Mouse (Mus musculus) neural tube, embryonic 12.5 days (tissue): Measurements from ENCODE around the gene Sgk2. TPM values are rescaled to one million over a fixed set of nuclear protein-coding genes. Genes with fewer than 3 reads are reported as not detected.

Experiments used
- ATAC-seq: fragments of 200-750 bp; cut with Nextera tagmentation; 2 replicates; pipeline ENCODE4 v1.8.0; 2017; ENCODE audit warnings: low read depth, mild to moderate bottlenecking, moderate TSS enrichment, moderate library complexity; ENCODE audit not compliant: low FRiP score
- H3K27ac ChIP-seq: fragments of 300-500 bp; sonication (generic); 2 replicates; pipeline ENCODE4 v1.5.1; 2016
- H3K27me3 ChIP-seq: fragments of 300-500 bp; sonication (generic); replicated peaks from 2 replicates; pipeline ENCODE4 v1.6.1; 2016; ENCODE audit warnings: mild to moderate bottlenecking
- H3K36me3 ChIP-seq: fragments of 300-500 bp; sonication (generic); 2 replicates; pipeline ENCODE4 v1.6.1; 2016; ENCODE audit warnings: mild to moderate bottlenecking
- H3K4me1 ChIP-seq: fragments of 300-500 bp; sonication (generic); 2 replicates; pipeline ENCODE4 v1.6.1; 2016
- H3K4me2 ChIP-seq: fragments of 300-500 bp; sonication (generic); replicated peaks from 2 replicates; pipeline ENCODE4 v1.6.1; 2016; ENCODE audit warnings: mild to moderate bottlenecking
- H3K4me3 ChIP-seq: fragments of 300-500 bp; sonication (generic); 2 replicates; pipeline ENCODE4 v1.5.1; 2016
- H3K9ac ChIP-seq: fragments of 300-500 bp; sonication (generic); 2 replicates; pipeline ENCODE4 v1.6.1; 2016; ENCODE audit warnings: mild to moderate bottlenecking
- H3K9me3 ChIP-seq: fragments of 300-500 bp; sonication (generic); 2 replicates; pipeline ENCODE4 v1.6.1; 2016; ENCODE audit warnings: mild to moderate bottlenecking
- WGBS: fragments of 180-500 bp; shearing (Covaris S2); methylation state at CpG from one replicate; pipeline ENCODE4 v1.1.7; 2016; 5-methylcytosine and 5-hydroxymethylcytosine counted together
- polyA plus RNA-seq: library from polyadenylated mRNA; unstranded; fragments of >200 nt; fragmentation: Nextera tagmentation; extraction: Ambion mirVana; gene quantifications from 2 replicates; pipeline ENCODE4 v1.2.1, GENCODE M21; 2016

Gene Sgk2
- polyA plus RNA-seq, result 0.08 TPM in 1 of 2 replicates, not detected in the other

DNA sequence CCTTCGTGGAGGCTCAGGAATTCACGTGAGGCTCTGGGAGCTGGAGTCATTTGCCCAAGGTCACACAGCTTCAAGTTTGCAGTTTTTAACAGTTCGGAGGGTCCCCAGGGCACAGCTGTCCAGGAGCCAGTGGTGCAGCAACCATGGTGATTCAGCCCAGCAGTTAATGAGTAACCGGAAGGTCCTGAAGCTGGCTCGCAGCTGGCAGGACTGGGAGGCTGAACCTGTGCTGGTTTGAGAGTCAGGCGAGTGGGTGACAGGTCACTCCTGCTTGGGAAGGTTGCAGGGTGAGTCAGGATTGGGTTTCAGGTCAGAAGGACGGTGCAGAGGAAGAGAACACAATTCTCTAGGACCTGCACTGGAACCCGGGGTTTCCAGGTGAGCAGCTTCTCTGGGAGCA lies at the start of gene Sgk2:
Gene Sgk2 (plus strand): TSS at position 113 of the 400 bp plus-strand sequence.
- no peaks in the 10 kb centered on the region for H3K27me3 ChIP-seq
- no peak within 1 kb of the TSS for H3K4me2 ChIP-seq
- no peaks in the 10 kb centered on the region for H3K4me1 ChIP-seq
- no peak within 1 kb of the TSS for H3K4me3 ChIP-seq
- ATAC-seq, result no peak
- no peaks in the 10 kb centered on the region for H3K36me3 ChIP-seq
- no peak within 1 kb of the TSS for H3K27ac ChIP-seq
- H3K9ac ChIP-seq, result no peak within 1 kb of the TSS
- 56% methylated on average over 8 of the region's 8 CpGs for WGBS
- no peaks in the 10 kb centered on the region for H3K9me3 ChIP-seq

DNA sequence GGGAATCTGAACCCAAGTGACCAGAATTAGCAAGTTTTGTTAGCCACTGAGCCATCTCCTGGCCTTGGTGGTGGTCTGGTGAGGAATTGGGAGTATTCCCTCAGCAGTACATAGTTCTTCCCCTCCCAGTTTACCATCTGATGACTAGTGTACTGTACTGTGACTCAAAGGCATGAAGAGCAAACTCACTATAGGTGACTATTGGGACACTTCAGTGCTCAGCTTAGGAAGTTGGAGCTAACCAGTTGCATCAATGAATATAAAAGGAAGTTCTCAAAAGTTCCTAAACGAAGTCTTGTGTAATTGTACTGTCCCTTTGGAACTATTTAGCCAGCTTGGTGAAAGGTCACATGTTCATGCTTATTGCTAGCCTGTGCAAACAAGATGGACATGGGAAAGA lies 47.6 kb upstream of the Sgk2 start:
- Histone ChIP-seq H3K9me3 (no peaks in the 10 kb centered on the region), H3K4me2 (no peak overlapping the region), H3K4me1 (peaks cover 16% of the 10 kb centered on the region), H3K4me3 (no peak overlapping the region), H3K27me3 (peaks cover 17% of the 10 kb centered on the region), H3K9ac (no peak overlapping the region), H3K27ac (no peak overlapping the region), H3K36me3 (peaks cover 57% of the 10 kb centered on the region)
- ATAC-seq, result no peak
- 80% methylated on average over 1 of the region's 1 CpGs for WGBS

DNA sequence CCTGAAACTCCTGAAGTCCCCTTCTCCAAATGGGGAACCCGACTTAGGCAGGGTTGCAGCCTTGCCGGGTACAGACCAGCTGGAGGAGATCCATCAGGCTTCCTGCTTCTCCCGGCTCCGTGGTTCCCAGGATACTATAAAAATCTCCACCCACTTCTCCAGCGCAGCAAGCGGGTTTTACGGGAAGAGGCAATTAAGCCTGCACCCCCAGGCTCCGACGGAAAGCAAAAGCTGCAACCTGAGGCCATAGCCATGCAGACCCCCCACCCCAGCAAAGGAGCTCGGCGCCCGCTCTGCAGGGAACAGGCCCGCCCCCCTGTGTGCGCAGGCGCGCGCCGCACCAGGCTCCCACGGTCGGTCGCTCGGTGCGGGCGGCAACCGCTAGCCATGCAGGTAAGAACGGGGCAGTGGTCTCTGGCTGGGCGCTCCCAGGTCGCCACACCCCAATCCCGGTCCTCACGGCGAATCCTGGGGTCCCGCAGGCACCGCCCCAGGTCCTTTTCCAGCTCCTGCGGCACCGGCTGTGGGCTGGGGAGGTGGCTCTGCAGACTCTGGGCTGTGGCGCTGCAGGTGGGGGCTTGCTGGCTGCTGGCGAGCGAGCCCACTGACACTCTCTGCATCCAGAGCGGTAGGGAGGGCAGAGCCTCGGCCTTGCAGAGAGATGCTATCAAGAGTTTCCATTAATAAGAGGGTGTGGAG lies 43.8 kb upstream of the Sgk2 start, which contains the start of gene L3mbtl1:
Gene L3mbtl1 (plus strand): TSS at position 325 of the 699 bp plus-strand sequence.
- under 1% methylated on average over 40 of the region's 40 CpGs for WGBS
- H3K4me2 ChIP-seq, result peak within 1 kb of the TSS; percentile 99
- H3K4me1 ChIP-seq, result peaks cover 16% of the 10 kb centered on the region
- H3K4me3 ChIP-seq, result peak within 1 kb of the TSS; percentile 48
- peak within 1 kb of the TSS; percentile 61 for H3K9ac ChIP-seq
- peaks cover 17% of the 10 kb centered on the region for H3K27me3 ChIP-seq
- H3K9me3 ChIP-seq, result no peaks in the 10 kb centered on the region
- peaks cover 24% of the 10 kb centered on the region for H3K36me3 ChIP-seq
- ATAC-seq, result peak; percentile 44
- H3K27ac ChIP-seq, result no peak within 1 kb of the TSS

DNA sequence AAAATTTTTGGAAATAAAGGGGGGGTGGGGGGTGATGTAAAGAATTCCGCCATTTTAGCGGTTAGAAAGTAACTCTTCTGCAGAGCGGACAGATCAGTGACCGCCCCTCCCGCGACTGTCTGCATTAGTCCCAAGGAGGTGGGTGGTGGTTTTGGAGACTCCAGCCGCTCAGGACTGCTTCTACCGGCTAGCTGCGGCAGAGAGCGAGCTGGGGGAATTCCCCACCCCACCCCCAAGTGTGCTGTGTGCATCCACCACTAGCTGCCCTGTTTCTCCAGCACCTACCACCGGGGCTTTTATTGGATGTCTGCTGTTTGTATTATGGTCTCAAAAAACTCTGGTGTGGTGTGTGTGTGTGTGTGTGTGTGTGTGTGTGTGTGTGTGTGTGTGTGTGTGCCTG lies 43.2 kb upstream of the Sgk2 start:
- no peak for ATAC-seq
- H3K9ac ChIP-seq, result no peak overlapping the region
- 8% methylated on average over 11 of the region's 11 CpGs for WGBS

DNA sequence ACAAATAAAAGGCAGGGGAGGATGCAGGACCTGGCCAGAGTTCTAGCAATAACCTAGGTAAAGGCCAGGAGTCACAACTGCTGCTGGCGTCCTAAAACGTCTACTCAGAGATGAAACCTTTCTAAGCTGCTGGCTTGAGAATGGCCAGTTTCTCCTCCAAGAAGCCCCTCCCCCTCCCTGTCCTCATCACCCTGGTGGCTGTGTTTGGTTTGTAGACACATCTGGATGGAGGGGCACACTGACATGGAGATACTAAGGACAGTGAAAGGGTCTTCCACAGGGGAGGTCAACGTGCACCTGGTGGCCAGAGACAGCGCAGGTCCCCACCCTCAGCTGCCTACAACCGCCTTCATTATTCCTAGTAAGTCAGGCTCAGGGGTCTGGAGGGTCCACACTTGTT lies 40.2 kb upstream of the Sgk2 start:
- Histone ChIP-seq H3K4me1 (peaks cover 16% of the 10 kb centered on the region), H3K27me3 (peaks cover 15% of the 10 kb centered on the region), H3K9me3 (no peaks in the 10 kb centered on the region), H3K9ac (no peak overlapping the region), H3K36me3 (no peaks in the 10 kb centered on the region), H3K4me3 (no peak overlapping the region), H3K4me2 (no peak overlapping the region), H3K27ac (no peak overlapping the region)
- no peak for ATAC-seq
- 86% methylated on average over 5 of the region's 5 CpGs for WGBS

More for the DNA sequence above, 43.2 kb upstream of the Sgk2 start:
- Histone ChIP-seq H3K9me3 (no peaks in the 10 kb centered on the region), H3K36me3 (peaks cover 18% of the 10 kb centered on the region), H3K4me3 (no peak overlapping the region; the same call in 1 of the 2 replicates), H3K27ac (no peak overlapping the region), H3K27me3 (peaks cover 17% of the 10 kb centered on the region), H3K4me1 (peaks cover 16% of the 10 kb centered on the region), H3K4me2 (peak overlapping the region; percentile 99)

DNA sequence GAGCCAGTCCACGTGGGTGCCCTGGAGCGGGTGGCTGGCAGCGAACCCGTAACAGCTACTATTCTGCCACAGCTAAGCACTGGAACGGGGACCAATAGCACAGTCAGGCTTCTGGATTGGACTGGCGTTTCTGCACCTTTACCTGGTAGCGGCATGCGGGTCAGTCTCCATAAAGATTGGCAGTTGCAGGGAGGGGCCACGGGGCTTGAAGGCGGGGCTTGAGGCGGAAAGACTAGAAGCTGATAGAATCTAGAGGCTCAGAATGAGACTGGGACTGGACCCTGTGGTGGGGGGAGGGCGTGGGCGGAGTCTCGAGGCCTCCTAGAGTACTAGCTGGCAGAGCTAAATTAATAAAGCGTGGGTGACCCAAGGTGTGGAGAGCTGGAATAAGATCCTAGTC lies 39.4 kb upstream of the Sgk2 start:
- Histone ChIP-seq H3K4me2 (peak overlapping the region; percentile 42), H3K36me3 (no peaks in the 10 kb centered on the region), H3K9me3 (no peaks in the 10 kb centered on the region), H3K4me3 (no peak overlapping the region), H3K4me1 (peaks cover 13% of the 10 kb centered on the region), H3K27ac (no peak overlapping the region), H3K27me3 (peaks cover 14% of the 10 kb centered on the region), H3K9ac (no peak overlapping the region)
- peak; percentile 18; the same call in 1 of the 2 replicates for ATAC-seq
- 47% methylated on average over 15 of the region's 15 CpGs for WGBS

DNA sequence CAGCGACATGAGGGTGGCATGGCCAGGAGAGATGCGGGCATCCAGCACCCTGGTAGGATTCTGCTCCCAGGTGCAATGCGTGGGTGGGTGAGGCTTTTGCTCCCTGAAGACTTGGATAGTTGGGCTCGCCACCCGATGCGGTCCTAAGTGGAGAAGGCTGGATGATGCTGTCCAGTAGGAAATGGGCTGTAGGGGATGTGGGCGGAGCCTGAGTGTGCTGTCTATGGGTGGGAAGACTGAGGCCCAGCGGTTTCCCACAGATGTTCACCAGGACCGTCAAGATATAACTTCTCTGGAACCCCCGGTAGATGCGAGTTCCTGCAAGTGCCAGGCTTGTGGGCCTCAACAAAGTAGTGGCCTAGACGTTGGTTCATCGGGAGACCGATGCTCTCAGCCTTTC lies 38.9 kb upstream of the Sgk2 start:
- no peak for ATAC-seq
- 63% methylated on average over 14 of the region's 14 CpGs for WGBS

DNA sequence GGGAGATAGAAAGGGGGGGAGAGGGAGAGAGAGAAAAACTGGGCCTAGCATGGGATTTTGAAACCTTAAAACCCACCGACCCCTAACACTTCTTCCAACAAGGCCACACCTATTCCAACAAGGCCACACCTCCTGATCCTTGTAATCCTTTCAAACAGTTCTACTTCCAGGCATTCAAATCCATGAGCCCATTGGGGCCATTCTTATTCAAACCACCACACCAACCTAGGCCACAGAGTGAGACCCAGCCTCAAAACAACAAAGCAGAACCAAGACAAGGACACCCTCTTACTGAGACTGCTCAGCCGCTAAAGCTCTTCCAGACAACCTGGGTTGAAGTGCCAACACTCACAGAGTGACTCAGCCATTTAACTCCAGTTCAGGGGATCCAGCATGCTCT lies 36.4 kb upstream of the Sgk2 start:
- Histone ChIP-seq H3K36me3 (no peaks in the 10 kb centered on the region), H3K4me3 (no peak overlapping the region), H3K9ac (no peak overlapping the region), H3K9me3 (no peaks in the 10 kb centered on the region), H3K4me2 (no peak overlapping the region), H3K4me1 (no peaks in the 10 kb centered on the region), H3K27ac (no peak overlapping the region), H3K27me3 (no peaks in the 10 kb centered on the region)
- WGBS, result 88% methylated on average over 2 of the region's 2 CpGs
- no peak for ATAC-seq

More for the DNA sequence above, 38.9 kb upstream of the Sgk2 start:
- H3K27me3 ChIP-seq, result peaks cover 11% of the 10 kb centered on the region
- H3K27ac ChIP-seq, result no peak overlapping the region
- H3K4me2 ChIP-seq, result peak overlapping the region; percentile 42
- H3K9me3 ChIP-seq, result no peaks in the 10 kb centered on the region
- no peak overlapping the region for H3K4me3 ChIP-seq
- no peak overlapping the region for H3K9ac ChIP-seq
- H3K4me1 ChIP-seq, result peaks cover 8% of the 10 kb centered on the region
- H3K36me3 ChIP-seq, result no peaks in the 10 kb centered on the region

DNA sequence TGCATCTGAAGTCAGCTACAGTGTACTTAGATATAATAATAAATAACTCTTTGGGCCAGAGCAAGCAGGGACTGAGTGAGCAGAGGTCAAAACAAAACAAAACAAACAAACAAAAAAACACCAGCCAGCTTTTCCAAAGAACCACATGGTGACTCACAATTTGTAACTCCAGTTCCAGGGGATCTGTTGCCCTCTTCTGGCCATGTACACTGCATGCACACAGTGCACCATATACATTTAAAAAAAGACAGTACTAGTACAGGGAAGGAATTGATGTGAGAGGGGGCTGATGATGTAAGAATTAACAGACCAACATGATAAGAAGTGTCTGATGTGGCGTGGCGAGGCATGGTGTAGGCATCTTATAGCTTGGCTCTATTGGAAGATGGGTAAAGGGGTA lies 30.3 kb upstream of the Sgk2 start:
- Histone ChIP-seq H3K27me3 (no peaks in the 10 kb centered on the region), H3K27ac (no peak overlapping the region), H3K9me3 (no peaks in the 10 kb centered on the region), H3K4me3 (no peak overlapping the region), H3K4me2 (no peak overlapping the region), H3K36me3 (no peaks in the 10 kb centered on the region), H3K9ac (no peak overlapping the region), H3K4me1 (no peaks in the 10 kb centered on the region)
- 94% methylated on average over 2 of the region's 2 CpGs for WGBS
- no peak for ATAC-seq

DNA sequence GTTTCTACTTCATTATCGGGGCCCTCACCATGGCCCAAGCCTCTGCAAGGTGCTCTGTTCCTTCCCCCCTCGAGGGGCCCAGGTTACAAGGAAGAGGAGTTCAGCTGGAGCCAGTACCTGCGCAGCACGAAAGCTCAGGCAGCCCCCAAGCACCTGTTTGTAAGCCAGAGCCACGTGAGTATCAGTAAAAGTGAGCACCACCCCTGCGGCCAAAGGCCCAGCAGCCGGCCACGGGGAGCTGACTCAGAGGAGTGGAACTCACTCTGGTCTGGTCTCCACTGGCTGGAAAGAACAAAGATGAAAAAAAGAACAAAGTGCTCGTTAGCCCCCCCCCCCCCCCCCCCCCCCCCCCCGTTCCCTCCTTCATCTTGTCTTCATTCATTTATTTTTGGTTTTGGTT lies 25.8 kb upstream of the Sgk2 start:
- Histone ChIP-seq H3K4me1 (no peaks in the 10 kb centered on the region), H3K4me2 (no peak overlapping the region), H3K27ac (no peak overlapping the region), H3K4me3 (no peak overlapping the region), H3K27me3 (no peaks in the 10 kb centered on the region), H3K36me3 (no peaks in the 10 kb centered on the region), H3K9ac (no peak overlapping the region), H3K9me3 (no peaks in the 10 kb centered on the region)
- ATAC-seq, result no peak
- WGBS, result 72% methylated on average over 8 of the region's 10 CpGs

DNA sequence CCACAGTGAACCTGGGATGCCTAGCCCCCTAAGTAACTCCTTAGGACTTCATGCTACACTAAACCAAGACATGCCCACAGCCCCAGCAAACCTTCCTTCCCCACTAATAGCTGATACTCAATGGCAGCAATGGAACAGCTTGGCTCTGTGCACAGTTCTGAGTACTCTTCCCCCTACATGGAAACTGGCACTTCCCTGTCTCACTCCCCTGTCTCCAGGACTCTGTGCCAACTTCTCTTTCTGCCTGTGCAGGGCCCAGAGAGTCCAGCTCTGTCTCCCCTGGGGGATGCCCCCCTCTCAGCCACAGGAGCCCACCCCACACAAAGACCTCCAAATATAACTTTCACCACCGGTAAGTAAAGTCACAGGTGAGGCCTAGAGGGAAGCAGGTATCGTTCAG lies 20.4 kb upstream of the Sgk2 start:
- Histone ChIP-seq H3K4me2 (no peak overlapping the region), H3K27me3 (no peaks in the 10 kb centered on the region), H3K4me1 (no peaks in the 10 kb centered on the region), H3K36me3 (no peaks in the 10 kb centered on the region), H3K27ac (no peak overlapping the region), H3K4me3 (no peak overlapping the region), H3K9me3 (no peaks in the 10 kb centered on the region), H3K9ac (no peak overlapping the region)
- 92% methylated on average over 2 of the region's 2 CpGs for WGBS
- no peak for ATAC-seq

DNA sequence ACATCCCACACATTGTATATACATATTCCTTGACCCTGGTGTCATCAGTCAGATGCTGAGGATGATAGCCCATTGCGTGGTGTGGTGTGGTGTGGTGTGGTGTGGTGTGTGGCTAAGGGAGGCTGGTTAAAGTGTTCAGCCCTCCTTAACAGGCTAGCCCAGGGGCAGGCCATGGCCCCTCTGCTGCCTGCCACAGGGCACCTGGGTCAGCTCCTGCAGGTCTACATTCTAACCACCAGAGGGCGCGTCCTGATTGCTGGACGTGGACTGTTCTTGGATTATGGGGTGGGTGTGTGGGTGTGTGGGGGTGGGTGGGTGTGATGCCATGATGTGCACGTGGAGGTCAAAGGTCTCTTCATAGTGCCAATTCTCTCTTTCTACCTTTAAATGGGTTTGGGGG lies 18.8 kb upstream of the Sgk2 start:
- 0 out of 2 replicates have a peak, but pooled peaks have one; percentile 41 for ATAC-seq
- Histone ChIP-seq H3K27ac (no peak overlapping the region), H3K4me1 (peaks cover 7% of the 10 kb centered on the region), H3K36me3 (no peaks in the 10 kb centered on the region), H3K9me3 (no peaks in the 10 kb centered on the region), H3K4me3 (no peak overlapping the region), H3K27me3 (no peaks in the 10 kb centered on the region), H3K9ac (no peak overlapping the region), H3K4me2 (no peak overlapping the region)
- WGBS, result 13% methylated on average over 5 of the region's 5 CpGs

DNA sequence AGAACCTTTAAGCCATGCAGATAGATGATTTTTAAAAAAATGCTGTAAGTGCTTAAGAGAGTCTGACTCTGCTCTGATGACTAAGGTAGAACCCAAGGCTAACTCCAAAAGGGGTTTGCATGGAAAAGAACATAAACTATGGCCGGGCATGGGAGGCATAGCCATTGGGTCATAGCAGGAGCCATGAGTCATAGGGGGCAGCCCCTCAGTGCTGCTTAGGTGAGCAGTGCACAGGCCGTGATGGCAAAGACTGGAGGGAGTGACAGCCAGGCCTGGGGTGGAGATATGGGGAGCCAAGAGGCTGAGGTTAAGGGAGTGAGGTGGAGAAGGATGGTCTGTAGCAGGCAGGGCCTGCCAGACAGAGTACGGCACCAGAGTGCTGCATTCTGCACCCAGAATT lies 18.0 kb upstream of the Sgk2 start:
- Histone ChIP-seq H3K4me2 (no peak overlapping the region), H3K9ac (no peak overlapping the region), H3K9me3 (no peaks in the 10 kb centered on the region), H3K4me3 (no peak overlapping the region), H3K27me3 (no peaks in the 10 kb centered on the region), H3K27ac (no peak overlapping the region), H3K4me1 (peaks cover 14% of the 10 kb centered on the region), H3K36me3 (no peaks in the 10 kb centered on the region)
- ATAC-seq, result no peak
- WGBS, result 83% methylated on average over 3 of the region's 3 CpGs
